Mouse (Mus musculus): ENCODE results near the gene Actb. TPM values are rescaled to one million over a fixed set of nuclear protein-coding genes. Genes with fewer than 3 reads are reported as not detected.

Gene Actb
- total and polyA plus RNA-seq, 3 experiments, result 1,403 to 4,417 (median 3,042) TPM

DNA sequence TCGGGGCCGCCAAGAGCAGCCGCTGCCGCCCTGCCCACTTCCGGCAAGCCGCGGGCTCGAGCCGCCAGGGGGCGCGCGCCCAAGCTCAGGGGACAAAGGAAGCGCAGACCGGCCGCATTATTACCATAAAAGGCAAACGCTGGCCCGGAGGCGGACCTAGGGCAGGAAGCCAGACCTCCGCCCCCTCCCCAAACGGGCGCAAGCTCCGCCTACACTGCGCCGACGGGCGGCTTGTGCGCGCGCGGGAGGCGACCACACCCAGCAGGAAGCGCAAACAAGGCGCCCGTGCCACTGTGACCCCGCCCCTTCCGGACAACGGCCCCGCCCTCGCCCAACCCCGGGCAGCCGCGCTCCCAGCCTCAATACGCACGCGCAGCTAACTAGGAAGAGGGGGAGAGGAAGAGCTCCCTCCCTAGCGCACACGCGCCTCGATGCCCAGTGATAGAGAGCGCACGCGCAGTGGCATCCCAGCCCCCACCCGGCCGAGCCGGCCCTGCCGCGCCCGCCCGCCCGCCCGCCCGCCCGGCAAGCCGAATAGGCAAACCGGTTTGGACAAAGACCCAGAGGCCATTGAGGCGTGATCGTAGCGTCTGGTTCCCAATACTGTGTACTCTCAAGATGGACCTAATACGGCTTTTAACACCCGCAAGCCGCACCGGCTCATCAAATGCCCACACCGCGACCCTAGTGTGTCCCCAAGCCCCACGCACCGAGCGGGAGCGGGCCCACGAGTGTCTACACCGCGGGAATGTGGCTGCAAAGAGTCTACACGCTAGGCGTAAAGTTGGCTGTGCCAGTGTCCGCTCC, 626 bp downstream of the Actb start:
- peaks cover 13 to 36% of the 10 kb centered on the region in 2 experiments for H3K36me3 ChIP-seq (ENCODE audit: control insufficient read depth in 1 of 2, insufficient read depth in 2 of 2, low read length in 2 of 2)
- peak; percentile 98 for DNase-seq (ENCODE audit: low read depth, low spot score)
- H3K27ac ChIP-seq (ENCODE audit: control insufficient read depth, low read depth, low read length), result peak overlapping the region; percentile 96
- H3K9ac ChIP-seq (ENCODE audit: control insufficient read depth, low read depth, low read length, poor library complexity, severe bottlenecking), result peak overlapping the region; percentile 95
- no peaks in the 10 kb centered on the region for H3K9me3 ChIP-seq (replicated peaks; ENCODE audit: insufficient read depth, low read length)
- H3K79me2 ChIP-seq (ENCODE audit: control insufficient read depth, insufficient read depth, low read length, poor library complexity), result peaks cover 22% of the 10 kb centered on the region
- peak overlapping the region; percentile 66 to 95 for H3K4me3 ChIP-seq (ENCODE audit: control insufficient read depth in 1 of 2, insufficient read depth in 1 of 2, low read depth in 2 of 2, low read length in 2 of 2)
- H3K27me3 ChIP-seq (ENCODE audit: control insufficient read depth in 1 of 2, insufficient read depth in 2 of 2, low read length in 2 of 2), result no peaks in the 10 kb centered on the region
- peaks cover 11 to 41% of the 10 kb centered on the region in 2 experiments for H3K4me1 ChIP-seq (ENCODE audit: control insufficient read depth in 1 of 2, insufficient read depth in 2 of 2, low read length in 2 of 2)
- TF ChIP-seq MAZ (IDR thresholded peaks at IDR 0.05; ENCODE audit: low read depth, low read length), result peak; percentile 90
- TF ChIP-seq POLR2A (IDR thresholded peaks at IDR 0.05; ENCODE audit: control insufficient read depth in 1 of 2, insufficient read depth in 1 of 2, low read depth in 1 of 2, low read length in 2 of 2, poor library complexity in 1 of 2), result no peak; a peak in 1 of 4 replicates
- TF ChIP-seq NELFE (IDR thresholded peaks at IDR 0.05; ENCODE audit: low read depth, low read length), result no peak
- no peak for TF ChIP-seq USF2 (IDR thresholded peaks at IDR 0.05; ENCODE audit: borderline replicate concordance in 1 of 2, insufficient read depth in 1 of 2, low read depth in 1 of 2, low read length in 2 of 2)
- peak; percentile 85 for TF ChIP-seq BHLHE40 (IDR thresholded peaks at IDR 0.05; ENCODE audit: borderline replicate concordance, low read depth, low read length)
- peak; percentile 42; the same call in 1 of the 2 replicates for TF ChIP-seq E2F4 (IDR thresholded peaks at IDR 0.05; ENCODE audit: borderline replicate concordance, low read depth, low read length)
- TF ChIP-seq ZC3H11A (IDR thresholded peaks at IDR 0.05; ENCODE audit: low read depth, low read length), result no peak
- TF ChIP-seq SMC3 (IDR thresholded peaks at IDR 0.05; ENCODE audit: low read depth, low read length), result peak; percentile 54
- TF ChIP-seq GABPA (IDR thresholded peaks at IDR 0.05; ENCODE audit: low read depth, low read length), result no peak
- peak; percentile 16 for TF ChIP-seq RAD21 (IDR thresholded peaks at IDR 0.05; ENCODE audit: low read depth, low read length)
- TF ChIP-seq JUND (IDR thresholded peaks at IDR 0.05; ENCODE audit: low read depth, low read length), result no peak
- TF ChIP-seq MAX (IDR thresholded peaks at IDR 0.05; ENCODE audit: low read length), result peak; percentile 69
- TF ChIP-seq HCFC1 (IDR thresholded peaks at IDR 0.05; ENCODE audit: low read depth, low read length), result peak; percentile 84
- TF ChIP-seq TBP (IDR thresholded peaks at IDR 0.05; ENCODE audit: low read depth, low read length), result peak; percentile 53; the same call in 1 of the 2 replicates
- TF ChIP-seq CHD1 (IDR thresholded peaks at IDR 0.05; ENCODE audit: low read depth, low read length), result no peak
- TF ChIP-seq ELF1 (IDR thresholded peaks at IDR 0.05; ENCODE audit: low read depth, low read length), result peak; percentile 88
- TF ChIP-seq MAFK (IDR thresholded peaks at IDR 0.05; ENCODE audit: borderline replicate concordance, low read depth, low read length), result no peak
- peak in 2 of 3 experiments; percentile 80 to 95; a peak in 5 of 6 replicates for TF ChIP-seq CTCF (IDR thresholded peaks at IDR 0.05 in 2 of 3, conservative IDR thresholded peaks at IDR 0.05 in 1 of 3; ENCODE audit: control insufficient read depth in 1 of 3, insufficient read depth in 1 of 3, low read depth in 2 of 3, low read length in 3 of 3, poor library complexity in 1 of 3, severe bottlenecking in 1 of 3)
- no peak for TF ChIP-seq MEF2A (IDR thresholded peaks at IDR 0.05; ENCODE audit: extremely low read depth, insufficient replicate concordance, low read depth, low read length, poor library complexity, severe bottlenecking)
- TF ChIP-seq POLR2AphosphoS5 (IDR thresholded peaks at IDR 0.05; ENCODE audit: borderline replicate concordance, low read depth, low read length), result no peak; the same call in 1 of the 2 replicates
- peak; percentile 58 for TF ChIP-seq ZNF384 (IDR thresholded peaks at IDR 0.05; ENCODE audit: low read depth, low read length)
- peak; percentile 21 for TF ChIP-seq MXI1 (IDR thresholded peaks at IDR 0.05; ENCODE audit: low read depth, low read length)
- TF ChIP-seq GATA1 (IDR thresholded peaks at IDR 0.05; ENCODE audit: low read depth, low read length), result no peak
- TF ChIP-seq USF1 (IDR thresholded peaks at IDR 0.05; ENCODE audit: low read depth, low read length), result peak; percentile 40; the same call in 1 of the 2 replicates
- TF ChIP-seq TCF12 (IDR thresholded peaks at IDR 0.05; ENCODE audit: low read depth, low read length), result peak; percentile 50
- no peak for TF ChIP-seq CHD2 (IDR thresholded peaks at IDR 0.05; ENCODE audit: low read length)
- TF ChIP-seq ZMIZ1 (IDR thresholded peaks at IDR 0.05; ENCODE audit: low read depth, low read length), result no peak
- no peak for TF ChIP-seq TAL1 (IDR thresholded peaks at IDR 0.05; ENCODE audit: low read length)
- peak; percentile 66; the same call in 1 of the 2 replicates for TF ChIP-seq ETS1 (IDR thresholded peaks at IDR 0.05; ENCODE audit: low read depth, low read length)
- TF ChIP-seq EP300 (IDR thresholded peaks at IDR 0.05; ENCODE audit: low read depth in 1 of 2, low read length in 2 of 2), result peak in 1 of 2 experiments; percentile 39; a peak in 1 of 4 replicates
- no peak for TF ChIP-seq ZKSCAN1 (IDR thresholded peaks at IDR 0.05; ENCODE audit: low read depth, low read length)
- no peak for TF ChIP-seq MYB (IDR thresholded peaks at IDR 0.05; ENCODE audit: low read depth, low read length)
- TF ChIP-seq MYC (IDR thresholded peaks at IDR 0.05; ENCODE audit: low read depth, low read length), result 0 out of 2 replicates have a peak, but pooled peaks have one; percentile 70
- TF ChIP-seq NRF1 (IDR thresholded peaks at IDR 0.05; ENCODE audit: insufficient read depth, low read depth, low read length, poor library complexity, severe bottlenecking), result peak; percentile 88
- peak; percentile 84 for TF ChIP-seq SIN3A (IDR thresholded peaks at IDR 0.05; ENCODE audit: low read length)

Data from MEL (cell line).